ENCODE assay signal across 20 mouse cellular contexts in the genomic region with DNA sequence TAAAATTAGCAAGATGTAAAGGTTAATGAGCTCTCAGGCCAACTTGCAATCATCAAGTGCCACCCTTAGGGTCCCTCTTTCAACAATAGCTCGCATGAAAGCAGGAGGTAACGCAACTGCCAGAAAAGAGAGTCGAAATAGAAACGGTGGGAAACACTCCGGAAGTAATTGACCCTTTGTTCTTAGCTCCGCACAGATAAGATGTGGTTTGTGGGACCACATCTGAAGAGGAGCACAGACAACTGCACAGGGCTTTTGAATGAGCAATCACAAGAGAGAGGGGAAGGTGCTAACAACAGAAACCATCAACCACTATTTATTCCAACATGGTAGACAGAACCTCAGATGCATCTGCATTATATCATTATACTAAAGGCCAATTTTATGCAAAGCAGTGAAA.
DNase-seq lines count a peak whose midpoint lies in the region; ATAC-seq lines count a peak whose summit lies in the region.
"Had no signal": no experiment of that assay in that cellular context is flagged by ENCODE, and none has a peak within 500 bp of the region (broad histone marks: within the 10 kb centered on the region; RNA-seq: fewer than 3 reads in every experiment).

No protein-coding gene starts in this region.

- no peak for ATAC-seq in CD4-positive, CD25-positive, alpha-beta regulatory T cell, adult 4 months
- ATAC-seq in forebrain, embryonic 15.5 days (replicated peaks): no peak
- ATAC-seq: forebrain, postnatal 0 days; inflammation-experienced regulatory T-cells, adult 6 months had no signal

- no peak overlapping the region for H3K27ac ChIP-seq in forebrain, embryonic 15.5 days (replicated peaks)
- H3K27ac ChIP-seq: embryonic facial prominence, embryonic 13.5 days; forebrain, embryonic 12.5 days; hindbrain, embryonic 15.5 days had no signal

- peak; percentile 3 for DNase-seq in CD4-positive, CD25-positive, alpha-beta regulatory T cell, adult 2 months (ENCODE audit: low read depth, low spot score)
- DNase-seq in naive thymus-derived CD4-positive, alpha-beta T cell, adult 2 months (ENCODE audit: low read depth): peak; percentile 42
- peak; percentile 51 for DNase-seq in thymus, postnatal 14 days
- DNase-seq in ovary, postnatal 10 days (ENCODE audit: low spot score): no peak
- DNase-seq in cerebellum, postnatal 25 days: no peak
- DNase-seq: adrenal gland, postnatal 14 days; B cell, adult 2 months; cerebellum, adult 8-10 months; cerebellum, postnatal 36 days; forebrain, postnatal 0 days; gastrocnemius, postnatal 14 days; heart, postnatal 36 days had no signal

- no peaks in the 10 kb centered on the region for H3K9me3 ChIP-seq in forebrain, embryonic 15.5 days
- H3K9me3 ChIP-seq: embryonic facial prominence, embryonic 13.5 days; forebrain, embryonic 12.5 days; heart, embryonic 12.5 days; hindbrain, embryonic 15.5 days had no signal

- 19% methylated on average over 6 of the region's 6 CpGs for WGBS in forebrain, embryonic 15.5 days

- H3K9ac ChIP-seq in forebrain, embryonic 15.5 days (replicated peaks): no peak overlapping the region
- H3K9ac ChIP-seq: embryonic facial prominence, embryonic 13.5 days; forebrain, embryonic 12.5 days; forebrain, postnatal 0 days; heart, embryonic 12.5 days; hindbrain, embryonic 15.5 days had no signal

- no peaks in the 10 kb centered on the region for H3K27me3 ChIP-seq in forebrain, embryonic 15.5 days
- H3K27me3 ChIP-seq: forebrain, embryonic 12.5 days; hindbrain, embryonic 15.5 days had no signal

- H3K4me3 ChIP-seq in forebrain, embryonic 15.5 days: no peak overlapping the region
- H3K4me3 ChIP-seq: embryonic facial prominence, embryonic 13.5 days; forebrain, embryonic 12.5 days; heart, embryonic 12.5 days; hindbrain, embryonic 15.5 days had no signal

- no peaks in the 10 kb centered on the region for H3K36me3 ChIP-seq in forebrain, embryonic 15.5 days
- H3K36me3 ChIP-seq: embryonic facial prominence, embryonic 13.5 days; forebrain, embryonic 12.5 days; G1E; heart, embryonic 12.5 days; hindbrain, embryonic 15.5 days had no signal

- peaks cover 2% of the 10 kb centered on the region; the same call in 1 of the 2 replicates for H3K4me1 ChIP-seq in forebrain, embryonic 15.5 days
- H3K4me1 ChIP-seq: embryonic facial prominence, embryonic 13.5 days; heart, embryonic 12.5 days; hindbrain, embryonic 15.5 days had no signal

- H3K4me2 ChIP-seq in forebrain, embryonic 15.5 days (replicated peaks): no peak overlapping the region
- H3K4me2 ChIP-seq: embryonic facial prominence, embryonic 13.5 days; forebrain, embryonic 12.5 days; heart, embryonic 12.5 days; hindbrain, embryonic 15.5 days had no signal

Comparison
In these comparisons a context has a peak if more than half of its experiments do, and no peak if none do; other contexts are left out.
1. DNase-seq: peak in CD4-positive, CD25-positive, alpha-beta regulatory T cell, adult 2 months (single experiment), naive thymus-derived CD4-positive, alpha-beta T cell, adult 2 months (single experiment) and thymus, postnatal 14 days (single experiment); none in ovary, postnatal 10 days (single experiment) and cerebellum, postnatal 25 days (0 of 2).